Mouse (Mus musculus) forebrain, embryonic 11.5 days (tissue): ENCODE data around the gene 2900026A02Rik. TPM values are rescaled to one million over a fixed set of nuclear protein-coding genes. Genes with fewer than 3 reads are reported as not detected.

Experiments
- ATAC-seq: fragments of 200-750 bp; cut with Nextera tagmentation; replicated peaks from 2 replicates; pipeline ENCODE4 v1.8.0; 2017; ENCODE audit warnings: moderate TSS enrichment; ENCODE audit not compliant: low FRiP score
- DNase-seq: peaks from one replicate; pipeline ENCODE4 v3.0.0-alpha.2; 2017; ENCODE audit warnings: low spot score
- H3K27ac ChIP-seq: fragments of 300-500 bp; sonication (generic); 2 replicates; pipeline ENCODE4 v1.5.1; 2014; ENCODE audit warnings: low read depth, low read length
- H3K27me3 ChIP-seq: fragments of 300-500 bp; sonication (generic); 2 replicates; pipeline ENCODE4 v1.6.1; 2014; ENCODE audit warnings: mild to moderate bottlenecking, low read length, mixed read lengths; ENCODE audit not compliant: control insufficient read depth, insufficient read depth
- H3K36me3 ChIP-seq: fragments of 300-500 bp; sonication (generic); 2 replicates; pipeline ENCODE4 v1.6.1; 2014; ENCODE audit warnings: mild to moderate bottlenecking, low read length, moderate library complexity, mixed read lengths; ENCODE audit not compliant: control insufficient read depth, insufficient read depth
- H3K4me1 ChIP-seq: fragments of 300-500 bp; sonication (generic); replicated peaks from 2 replicates; pipeline ENCODE4 v1.6.1; 2014; ENCODE audit warnings: low read length, mixed read lengths; ENCODE audit not compliant: control insufficient read depth, insufficient read depth
- H3K4me2 ChIP-seq: fragments of 300-500 bp; sonication (generic); 2 replicates; pipeline ENCODE4 v1.6.1; 2014; ENCODE audit warnings: low read depth, mild to moderate bottlenecking, low read length, moderate library complexity, mixed read lengths; ENCODE audit not compliant: severe bottlenecking
- H3K4me3 ChIP-seq: fragments of 300-500 bp; sonication (generic); 2 replicates; pipeline ENCODE4 v1.5.1; 2014; ENCODE audit warnings: low read depth, low read length
- H3K9ac ChIP-seq: fragments of 300-500 bp; sonication (generic); 2 replicates; pipeline ENCODE4 v1.6.1; 2014; ENCODE audit warnings: low read length
- H3K9me3 ChIP-seq: fragments of 300-500 bp; sonication (generic); 2 replicates; pipeline ENCODE4 v1.6.1; 2016; ENCODE audit warnings: low read length, mixed read lengths; ENCODE audit not compliant: control insufficient read depth
- WGBS: fragments of 180-500 bp; shearing (Covaris S2); extraction: QIAGEN DNeasy Blood & Tissue Kit; methylation state at CpG from one replicate; pipeline ENCODE4 v1.1.7; 2014; 5-methylcytosine and 5-hydroxymethylcytosine counted together
- polyA plus RNA-seq: library from polyadenylated mRNA; unstranded; fragments of >200 nt; fragmentation: Nextera tagmentation; extraction: Ambion mirVana; gene quantifications from 2 replicates; pipeline ENCODE4 v1.2.1, GENCODE M21; 2014

Gene 2900026A02Rik
- polyA plus RNA-seq, 1 experiment from 2014 or later, result 3.4 TPM

- H3K4me1 ChIP-seq, result peaks cover 11% of the 10 kb centered on the region; the same call in 1 of the 2 replicates
- no peaks in the 10 kb centered on the region for H3K9me3 ChIP-seq
- H3K27ac ChIP-seq, result no peak overlapping the region
- H3K27me3 ChIP-seq, result no peaks in the 10 kb centered on the region
- H3K4me3 ChIP-seq, result no peak overlapping the region
- WGBS, result 34% methylated on average over 9 of the region's 9 CpGs
- H3K4me2 ChIP-seq, result no peak overlapping the region
- no peaks in the 10 kb centered on the region for H3K36me3 ChIP-seq
- peak; percentile 66 for ATAC-seq
- H3K9ac ChIP-seq, result no peak overlapping the region
- no peak for DNase-seq
These were observed 56.6 kb downstream of the 2900026A02Rik start for GRCm38 (mm10) chr5:113164448-113164847.

DNA sequence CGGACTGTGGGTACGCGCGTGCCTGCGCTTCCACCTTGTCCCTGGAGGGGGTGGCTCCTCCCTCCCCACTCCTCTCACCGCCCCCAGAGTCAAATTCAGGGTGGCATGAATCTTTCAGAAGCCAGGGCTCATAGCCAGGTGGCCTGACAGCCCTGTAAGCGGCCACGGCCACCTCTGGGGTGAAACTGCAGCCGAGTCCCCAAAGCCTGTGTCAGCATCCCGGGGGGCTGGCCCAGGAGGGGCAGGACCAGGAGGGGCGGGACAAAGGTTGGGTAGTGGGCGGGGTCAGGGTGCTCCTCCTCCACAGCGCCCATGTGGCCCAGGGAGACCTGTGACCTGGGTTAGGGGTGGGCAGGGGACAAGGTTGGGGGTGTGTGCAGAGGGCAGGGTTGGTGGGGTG is 57.9 kb downstream of the 2900026A02Rik start:
- peaks cover 11% of the 10 kb centered on the region; the same call in 1 of the 2 replicates for H3K4me1 ChIP-seq

DNA sequence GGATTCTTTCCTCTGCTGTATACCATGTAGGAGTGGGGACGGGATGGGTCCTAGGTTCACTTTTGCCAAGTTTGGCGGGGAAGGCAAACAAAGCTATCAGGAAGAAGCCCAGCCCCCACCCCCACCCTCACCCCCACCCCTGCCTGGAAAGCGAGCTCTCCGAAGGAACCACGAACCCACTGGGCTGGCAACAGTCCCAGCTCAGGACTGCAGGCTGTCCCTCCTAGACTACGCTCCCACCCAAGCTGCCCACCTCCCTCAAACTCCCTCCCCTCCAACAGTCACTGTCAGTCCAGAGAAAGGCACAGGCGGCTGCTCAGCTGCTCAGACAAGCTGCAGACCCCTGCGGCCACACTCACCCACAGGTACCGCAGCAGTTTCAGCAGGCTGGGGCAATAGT is 58.3 kb downstream of the 2900026A02Rik start:
- Histone ChIP-seq H3K9ac (no peak overlapping the region), H3K27ac (no peak overlapping the region), H3K4me3 (no peak overlapping the region), H3K4me2 (peak overlapping the region; percentile 26), H3K9me3 (no peaks in the 10 kb centered on the region), H3K36me3 (no peaks in the 10 kb centered on the region), H3K27me3 (no peaks in the 10 kb centered on the region), H3K4me1 (peaks cover 11% of the 10 kb centered on the region; the same call in 1 of the 2 replicates)
- ATAC-seq (no peak), DNase-seq (no peak)
- WGBS, result 24% methylated on average over 9 of the region's 9 CpGs

More for the DNA sequence above, 57.9 kb downstream of the 2900026A02Rik start:
- no peaks in the 10 kb centered on the region for H3K27me3 ChIP-seq
- peak overlapping the region; percentile 26 for H3K4me2 ChIP-seq
- peak; percentile 66 for DNase-seq
- H3K9ac ChIP-seq, result no peak overlapping the region
- 9% methylated on average over 13 of the region's 13 CpGs for WGBS
- H3K36me3 ChIP-seq, result no peaks in the 10 kb centered on the region
- no peaks in the 10 kb centered on the region for H3K9me3 ChIP-seq
- ATAC-seq, result no peak
- H3K27ac ChIP-seq, result no peak overlapping the region
- H3K4me3 ChIP-seq, result no peak overlapping the region

DNA sequence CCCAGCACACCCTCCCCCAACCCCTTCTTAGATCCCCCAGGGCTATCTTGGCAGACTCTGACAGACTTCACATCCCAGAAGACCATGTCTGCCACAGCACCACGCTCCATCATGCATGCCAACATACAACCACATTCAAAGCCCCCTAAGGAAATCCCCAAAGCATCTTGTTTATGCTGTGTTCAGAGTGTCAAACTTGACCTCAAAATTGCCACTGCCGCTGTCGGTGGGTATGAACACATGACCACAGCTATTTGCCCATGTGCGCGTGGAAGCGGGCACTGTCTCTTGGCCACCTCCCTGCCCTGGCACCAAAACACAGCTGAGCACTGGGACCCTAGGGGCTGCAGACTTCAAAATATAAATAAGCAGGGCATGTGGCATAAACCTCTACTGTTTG is 59.5 kb downstream of the 2900026A02Rik start:
- H3K4me1 ChIP-seq, result peaks cover 11% of the 10 kb centered on the region; the same call in 1 of the 2 replicates

GRCm38 (mm10) chr5:113160320-113160719 is 60.7 kb downstream of the 2900026A02Rik start:
- 77% methylated on average over 10 of the region's 10 CpGs for WGBS
- no peak overlapping the region for H3K9ac ChIP-seq
- H3K36me3 ChIP-seq, result no peaks in the 10 kb centered on the region
- no peaks in the 10 kb centered on the region for H3K27me3 ChIP-seq
- H3K4me3 ChIP-seq, result no peak overlapping the region
- no peaks in the 10 kb centered on the region for H3K9me3 ChIP-seq
- peaks cover 9% of the 10 kb centered on the region; the same call in 1 of the 2 replicates for H3K4me1 ChIP-seq
- H3K4me2 ChIP-seq, result no peak overlapping the region
- no peak overlapping the region for H3K27ac ChIP-seq
- no peak for DNase-seq
- ATAC-seq, result no peak

More for the DNA sequence above, 59.5 kb downstream of the 2900026A02Rik start:
- no peak for ATAC-seq
- Histone ChIP-seq H3K27ac (no peak overlapping the region), H3K27me3 (no peaks in the 10 kb centered on the region), H3K9ac (no peak overlapping the region), H3K9me3 (no peaks in the 10 kb centered on the region), H3K36me3 (no peaks in the 10 kb centered on the region), H3K4me2 (no peak overlapping the region), H3K4me3 (no peak overlapping the region)
- WGBS, result 95% methylated on average over 6 of the region's 6 CpGs
- no peak for DNase-seq

- no peaks in the 10 kb centered on the region for H3K36me3 ChIP-seq
- H3K4me1 ChIP-seq, result peaks cover 7% of the 10 kb centered on the region; the same call in 1 of the 2 replicates
- no peak overlapping the region for H3K9ac ChIP-seq
- H3K9me3 ChIP-seq, result no peaks in the 10 kb centered on the region
- 67% methylated on average over 8 of the region's 8 CpGs for WGBS
- no peak overlapping the region for H3K27ac ChIP-seq
- H3K4me3 ChIP-seq, result no peak overlapping the region
- ATAC-seq (no peak), DNase-seq (no peak)
- H3K4me2 ChIP-seq, result no peak overlapping the region
- H3K27me3 ChIP-seq, result no peaks in the 10 kb centered on the region
These were observed 62.2 kb downstream of the 2900026A02Rik start for GRCm38 (mm10) chr5:113158759-113159355.

GRCm38 (mm10) chr5:113157588-113157987 is 63.4 kb downstream of the 2900026A02Rik start:
- DNase-seq (no peak), ATAC-seq (no peak)
- Histone ChIP-seq H3K9me3 (no peaks in the 10 kb centered on the region), H3K4me2 (no peak overlapping the region), H3K9ac (no peak overlapping the region), H3K4me1 (peaks cover 8% of the 10 kb centered on the region), H3K4me3 (no peak overlapping the region), H3K27me3 (no peaks in the 10 kb centered on the region), H3K36me3 (no peaks in the 10 kb centered on the region), H3K27ac (no peak overlapping the region)
- 70% methylated on average over 10 of the region's 10 CpGs for WGBS

GRCm38 (mm10) chr5:113157006-113157405 is 64.0 kb downstream of the 2900026A02Rik start:
- Histone ChIP-seq H3K9me3 (no peaks in the 10 kb centered on the region), H3K27ac (no peak overlapping the region), H3K4me3 (no peak overlapping the region), H3K4me1 (peaks cover 8% of the 10 kb centered on the region), H3K4me2 (no peak overlapping the region), H3K9ac (no peak overlapping the region), H3K27me3 (no peaks in the 10 kb centered on the region), H3K36me3 (no peaks in the 10 kb centered on the region)
- DNase-seq (no peak), ATAC-seq (no peak)
- WGBS, result 80% methylated on average over 5 of the region's 5 CpGs

- Histone ChIP-seq H3K36me3 (no peaks in the 10 kb centered on the region), H3K4me1 (peaks cover 13% of the 10 kb centered on the region), H3K27me3 (no peaks in the 10 kb centered on the region), H3K27ac (no peak overlapping the region), H3K4me2 (no peak overlapping the region), H3K4me3 (no peak overlapping the region), H3K9me3 (no peaks in the 10 kb centered on the region), H3K9ac (no peak overlapping the region)
- ATAC-seq, result peak; percentile 45; the same call in 1 of the 2 replicates
- WGBS, result 7% methylated on average over 8 of the region's 8 CpGs
- peak; percentile 87 for DNase-seq
These were observed 65.9 kb downstream of the 2900026A02Rik start for GRCm38 (mm10) chr5:113155133-113155532.
